Mouse (Mus musculus): ENCODE measurements around the gene Itgb4. TPM values are rescaled to one million over a fixed set of nuclear protein-coding genes. Genes with fewer than 3 reads are reported as not detected.

The Itgb4 gene
- total and polyA plus RNA-seq, 3 experiments: 0.69 to 0.85 TPM; not detected in 1

- TF ChIP-seq SMC3 (IDR thresholded peaks at IDR 0.05; ENCODE audit: low read depth, low read length) (no peak), NELFE (IDR thresholded peaks at IDR 0.05; ENCODE audit: low read depth, low read length) (peak; percentile 79), GATA1 (IDR thresholded peaks at IDR 0.05; ENCODE audit: low read depth, low read length) (peak; percentile 26; the same call in 1 of the 2 replicates), MYB (IDR thresholded peaks at IDR 0.05; ENCODE audit: low read depth, low read length) (no peak; the same call in 1 of the 2 replicates), ZC3H11A (IDR thresholded peaks at IDR 0.05; ENCODE audit: low read depth, low read length) (no peak)
These were observed 55.8 kb downstream of the Itgb4 start, which contains the start of gene Unk (continued) for GRCm38 (mm10) chr11:116030088-116030897.

GRCm38 (mm10) chr11:116030898-116031845 lies 56.7 kb downstream of the Itgb4 start:
- peak; percentile 86 for DNase-seq (ENCODE audit: low read depth, low spot score)
- H3K36me3 ChIP-seq (ENCODE audit: control insufficient read depth in 1 of 2, insufficient read depth in 2 of 2, low read length in 2 of 2): peaks cover 2 to 26% of the 10 kb centered on the region in 2 experiments; a peak in 2 of 4 replicates
- peak overlapping the region; percentile 79 to 87 for H3K4me3 ChIP-seq (ENCODE audit: control insufficient read depth in 1 of 2, insufficient read depth in 1 of 2, low read depth in 2 of 2, low read length in 2 of 2)
- 0 out of 2 replicates have a peak, but pooled peaks have one; percentile 80 for TF ChIP-seq POLR2AphosphoS5 (IDR thresholded peaks at IDR 0.05; ENCODE audit: borderline replicate concordance, low read depth, low read length)
- TF ChIP-seq BHLHE40 (IDR thresholded peaks at IDR 0.05; ENCODE audit: borderline replicate concordance, low read depth, low read length): peak; percentile 35; the same call in 1 of the 2 replicates
- peak; percentile 90; the same call in 1 of the 2 replicates for TF ChIP-seq CHD1 (IDR thresholded peaks at IDR 0.05; ENCODE audit: low read depth, low read length)
- TF ChIP-seq MAZ (IDR thresholded peaks at IDR 0.05; ENCODE audit: low read depth, low read length): no peak
- TF ChIP-seq MYC (IDR thresholded peaks at IDR 0.05; ENCODE audit: low read depth, low read length): peak; percentile 47
- TF ChIP-seq MAX (IDR thresholded peaks at IDR 0.05; ENCODE audit: low read length): peak; percentile 58; the same call in 1 of the 2 replicates
- TF ChIP-seq EP300 (IDR thresholded peaks at IDR 0.05; ENCODE audit: low read depth in 1 of 2, low read length in 2 of 2): 0 out of 4 replicates have a peak, but pooled peaks of 1 of the 2 experiments have one; percentile 10
- peak; percentile 12; the same call in 1 of the 2 replicates for TF ChIP-seq ETS1 (IDR thresholded peaks at IDR 0.05; ENCODE audit: low read depth, low read length)
- TF ChIP-seq TAL1 (IDR thresholded peaks at IDR 0.05; ENCODE audit: low read length): no peak
- TF ChIP-seq SMC3 (IDR thresholded peaks at IDR 0.05; ENCODE audit: low read depth, low read length): 0 out of 2 replicates have a peak, but pooled peaks have one; percentile 0
- no peak for TF ChIP-seq MEF2A (IDR thresholded peaks at IDR 0.05; ENCODE audit: extremely low read depth, insufficient replicate concordance, low read depth, low read length, poor library complexity, severe bottlenecking)
- peak in 2 of 3 experiments; percentile 29 to 41; a peak in 4 of 6 replicates for TF ChIP-seq CTCF (IDR thresholded peaks at IDR 0.05 in 2 of 3, conservative IDR thresholded peaks at IDR 0.05 in 1 of 3; ENCODE audit: control insufficient read depth in 1 of 3, insufficient read depth in 1 of 3, low read depth in 2 of 3, low read length in 3 of 3, poor library complexity in 1 of 3, severe bottlenecking in 1 of 3)
- TF ChIP-seq POLR2A (IDR thresholded peaks at IDR 0.05; ENCODE audit: control insufficient read depth in 1 of 2, insufficient read depth in 1 of 2, low read depth in 1 of 2, low read length in 2 of 2, poor library complexity in 1 of 2): peak in 1 of 2 experiments; percentile 41; a peak in 1 of 4 replicates
- peak; percentile 79 for TF ChIP-seq MXI1 (IDR thresholded peaks at IDR 0.05; ENCODE audit: low read depth, low read length)
- TF ChIP-seq HCFC1 (IDR thresholded peaks at IDR 0.05; ENCODE audit: low read depth, low read length): no peak
- no peak for TF ChIP-seq RAD21 (IDR thresholded peaks at IDR 0.05; ENCODE audit: low read depth, low read length)
- TF ChIP-seq USF2 (IDR thresholded peaks at IDR 0.05; ENCODE audit: borderline replicate concordance in 1 of 2, insufficient read depth in 1 of 2, low read depth in 1 of 2, low read length in 2 of 2): no peak
- no peak for TF ChIP-seq POLR2AphosphoS2 (IDR thresholded peaks at IDR 0.05; ENCODE audit: low read length)
- no peak for TF ChIP-seq UBTF (IDR thresholded peaks at IDR 0.05; ENCODE audit: borderline replicate concordance, insufficient read depth, low read depth, low read length)
- peak; percentile 70; the same call in 1 of the 2 replicates for TF ChIP-seq E2F4 (IDR thresholded peaks at IDR 0.05; ENCODE audit: borderline replicate concordance, low read depth, low read length)
- TF ChIP-seq ZKSCAN1 (IDR thresholded peaks at IDR 0.05; ENCODE audit: low read depth, low read length): peak; percentile 98
- TF ChIP-seq NRF1 (IDR thresholded peaks at IDR 0.05; ENCODE audit: insufficient read depth, low read depth, low read length, poor library complexity, severe bottlenecking): no peak
- peak overlapping the region; percentile 97 for H3K9ac ChIP-seq (ENCODE audit: control insufficient read depth, low read depth, low read length, poor library complexity, severe bottlenecking)
- H3K27ac ChIP-seq (ENCODE audit: control insufficient read depth, low read depth, low read length): peak overlapping the region; percentile 95
- peaks cover 45% of the 10 kb centered on the region for H3K79me2 ChIP-seq (ENCODE audit: control insufficient read depth, insufficient read depth, low read length, poor library complexity)
- peaks cover 9 to 27% of the 10 kb centered on the region in 2 experiments; a peak in 3 of 4 replicates for H3K4me1 ChIP-seq (ENCODE audit: control insufficient read depth in 1 of 2, insufficient read depth in 2 of 2, low read length in 2 of 2)
- no peaks in the 10 kb centered on the region for H3K9me3 ChIP-seq (replicated peaks; ENCODE audit: insufficient read depth, low read length)
- no peaks in the 10 kb centered on the region for H3K27me3 ChIP-seq (ENCODE audit: control insufficient read depth in 1 of 2, insufficient read depth in 2 of 2, low read length in 2 of 2)

All from MEL (cell line).